Mouse (Mus musculus) kidney, adult 2 months (tissue): ENCODE data around the gene Sult4a1. TPM values are rescaled to one million over a fixed set of nuclear protein-coding genes. Genes with fewer than 3 reads are reported as not detected.
"Not testable (repeated sequence)": the region's sequence is repeated elsewhere in the genome, so short reads cannot be mapped to it uniquely, and the experiment has no call there.

ENCODE experiments used
- DNase-seq: peaks from one replicate; pipeline ENCODE4 v3.0.0; 2021
- H3K27ac ChIP-seq: fragments of 200-500 bp; 2 replicates; pipeline ENCODE4 v1.5.1; 2012; ENCODE audit warnings: low read depth, low read length, control low read depth, inconsistent platforms; ENCODE audit not compliant: insufficient read depth
- H3K27me3 ChIP-seq: fragments of 200-500 bp; replicated peaks from 2 replicates; pipeline ENCODE4 v1.6.1; 2012; ENCODE audit warnings: mild to moderate bottlenecking, moderate library complexity, low read length, inconsistent platforms; ENCODE audit not compliant: control insufficient read depth, insufficient read depth
- H3K36me3 ChIP-seq: fragments of 200-500 bp; 2 replicates; pipeline ENCODE4 v1.6.1; 2012; ENCODE audit warnings: mild to moderate bottlenecking, moderate library complexity, low read length, inconsistent platforms; ENCODE audit not compliant: control insufficient read depth, insufficient read depth
- H3K4me1 ChIP-seq: fragments of 200-500 bp; 2 replicates; pipeline ENCODE4 v1.6.1; 2011; ENCODE audit warnings: low read length; ENCODE audit not compliant: control insufficient read depth, insufficient read depth
- H3K4me3 ChIP-seq: fragments of 200-500 bp; 2 replicates; pipeline ENCODE4 v1.5.1; 2011; ENCODE audit warnings: mild to moderate bottlenecking, low read depth, low read length, control low read depth; ENCODE audit not compliant: insufficient read depth
- CTCF ChIP-seq: fragments of 200-500 bp; conservative IDR thresholded peaks from 2 replicates; pipeline ENCODE4 v1.5.1; 2011; ENCODE audit warnings: low read depth, mild to moderate bottlenecking, control low read depth, low read length, moderate library complexity, mixed read lengths; ENCODE audit not compliant: insufficient read depth, insufficient read length
- POLR2A ChIP-seq: fragments of 200-500 bp; IDR thresholded peaks from one replicate; pipeline ENCODE4 v1.6.1; 2011; ENCODE audit warnings: low read depth, low read length, control low read depth
- WGBS: fragments of 180-500 bp; shearing (Covaris S2); methylation state at CpG from one replicate; pipeline ENCODE4 v1.1.7; 2018; 5-methylcytosine and 5-hydroxymethylcytosine counted together
- polyA plus RNA-seq: library from polyadenylated mRNA; depleted of rRNA; stranded (reverse); fragments of >200 nt; gene quantifications from 2 replicates; pipeline ENCODE4 v1.2.3, GENCODE M21; 2012

The Sult4a1 gene
- polyA plus RNA-seq, 1 experiment = 1.5 TPM

GRCm38 (mm10) chr15:84121036-84121435 is 15.5 kb upstream of the Sult4a1 start:
- no peak for DNase-seq
- no peak for TF ChIP-seq POLR2A
- no peak for TF ChIP-seq CTCF
- 75% methylated on average over 7 of the region's 7 CpGs for WGBS

GRCm38 (mm10) chr15:84120612-84121011 is 15.1 kb upstream of the Sult4a1 start:
- H3K27ac ChIP-seq = no peak overlapping the region
- TF ChIP-seq CTCF (peak; percentile 68), POLR2A (no peak)
- H3K4me3 ChIP-seq = no peak overlapping the region
- DNase-seq = no peak
- H3K36me3 ChIP-seq = no peaks in the 10 kb centered on the region
- 34% methylated on average over 6 of the region's 6 CpGs for WGBS
- H3K27me3 ChIP-seq = no peaks in the 10 kb centered on the region
- no peaks in the 10 kb centered on the region for H3K4me1 ChIP-seq

More at GRCm38 (mm10) chr15:84121036-84121435, 15.5 kb upstream of the Sult4a1 start:
- H3K36me3 ChIP-seq = no peaks in the 10 kb centered on the region
- H3K27me3 ChIP-seq = no peaks in the 10 kb centered on the region
- no peak overlapping the region for H3K27ac ChIP-seq
- no peaks in the 10 kb centered on the region for H3K4me1 ChIP-seq
- H3K4me3 ChIP-seq = no peak overlapping the region

- no peak for TF ChIP-seq CTCF
- no peak for TF ChIP-seq POLR2A
- H3K4me3 ChIP-seq = no peak overlapping the region
These were observed 10.9 kb upstream of the Sult4a1 start for GRCm38 (mm10) chr15:84116466-84116865.

GRCm38 (mm10) chr15:84115727-84116126 is 10.2 kb upstream of the Sult4a1 start:
- no peak overlapping the region for H3K27ac ChIP-seq
- no peak for DNase-seq
- no peaks in the 10 kb centered on the region for H3K4me1 ChIP-seq
- H3K27me3 ChIP-seq = no peaks in the 10 kb centered on the region
- H3K4me3 ChIP-seq = no peak overlapping the region
- no peaks in the 10 kb centered on the region for H3K36me3 ChIP-seq
- WGBS = 58% methylated on average over 5 of the region's 5 CpGs
- TF ChIP-seq POLR2A (no peak), CTCF (peak; percentile 28; the same call in 1 of the 2 replicates)

More at GRCm38 (mm10) chr15:84116466-84116865, 10.9 kb upstream of the Sult4a1 start:
- no peak for DNase-seq
- H3K27ac ChIP-seq = no peak overlapping the region
- H3K36me3 ChIP-seq = no peaks in the 10 kb centered on the region
- no peaks in the 10 kb centered on the region for H3K27me3 ChIP-seq
- H3K4me1 ChIP-seq = no peaks in the 10 kb centered on the region
- WGBS = 76% methylated on average over 1 of the region's 1 CpGs

DNA sequence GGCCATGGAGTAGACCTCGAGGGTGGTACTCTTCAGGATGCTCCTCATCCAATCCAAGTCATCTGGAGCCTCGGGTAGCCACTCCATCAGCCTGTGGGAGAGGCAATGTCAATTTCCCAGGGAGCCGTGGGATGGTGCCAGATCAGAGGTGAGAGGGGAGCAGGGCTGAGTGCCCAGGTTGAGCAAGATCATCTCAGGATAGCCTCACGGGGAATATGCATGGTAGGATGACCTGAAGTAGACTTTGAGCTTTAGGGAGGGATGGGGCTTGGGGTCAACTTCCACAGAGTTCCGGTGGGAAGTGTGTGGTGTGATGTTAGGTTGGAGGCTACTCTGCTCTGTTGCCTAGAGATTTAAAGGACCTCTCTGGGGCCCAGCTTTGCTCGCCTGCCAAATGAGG is 8.3 kb upstream of the Sult4a1 start:
- Histone ChIP-seq H3K4me3 (no peak overlapping the region), H3K36me3 (no peaks in the 10 kb centered on the region), H3K27ac (no peak overlapping the region), H3K4me1 (no peaks in the 10 kb centered on the region), H3K27me3 (no peaks in the 10 kb centered on the region)
- TF ChIP-seq POLR2A = no peak
- no peak for TF ChIP-seq CTCF
- 57% methylated on average over 6 of the region's 6 CpGs for WGBS
- DNase-seq = no peak

DNA sequence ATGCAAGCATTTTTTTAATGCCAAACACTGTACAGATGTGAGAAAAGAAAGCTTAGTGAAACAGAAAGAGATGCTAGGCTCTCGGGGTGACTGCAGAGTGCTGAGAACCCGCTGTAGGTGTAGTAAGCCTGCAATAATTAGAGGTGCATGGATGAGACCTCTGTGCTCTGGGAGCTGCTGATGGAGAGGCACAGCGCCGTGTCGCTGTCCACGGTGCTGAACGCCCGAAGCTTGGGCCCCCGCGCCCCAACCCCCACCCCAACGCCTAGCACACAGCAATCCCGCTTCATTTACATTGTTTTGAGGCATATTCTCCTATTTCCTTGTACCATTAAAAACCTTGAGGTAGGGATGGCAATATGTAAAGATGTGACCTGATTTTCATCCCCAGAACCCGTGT is 3.3 kb upstream of the Sult4a1 start:
- Histone ChIP-seq H3K4me1 (no peaks in the 10 kb centered on the region), H3K36me3 (no peaks in the 10 kb centered on the region), H3K27ac (no peak overlapping the region), H3K27me3 (peaks cover 5% of the 10 kb centered on the region; the same call in 1 of the 2 replicates), H3K4me3 (no peak overlapping the region)
- 6% methylated on average over 13 of the region's 13 CpGs for WGBS
- TF ChIP-seq POLR2A (no peak), CTCF (no peak)
- DNase-seq = no peak

- Histone ChIP-seq H3K27ac (no peak overlapping the region), H3K36me3 (no peaks in the 10 kb centered on the region), H3K4me1 (no peaks in the 10 kb centered on the region), H3K27me3 (peaks cover 5% of the 10 kb centered on the region; the same call in 1 of the 2 replicates), H3K4me3 (no peak overlapping the region)
- no peak for DNase-seq
- WGBS = 8% methylated on average over 12 of the region's 12 CpGs
- TF ChIP-seq POLR2A = no peak
- no peak for TF ChIP-seq CTCF
These were observed 458 bp upstream of the Sult4a1 start for GRCm38 (mm10) chr15:84105924-84106500.

DNA sequence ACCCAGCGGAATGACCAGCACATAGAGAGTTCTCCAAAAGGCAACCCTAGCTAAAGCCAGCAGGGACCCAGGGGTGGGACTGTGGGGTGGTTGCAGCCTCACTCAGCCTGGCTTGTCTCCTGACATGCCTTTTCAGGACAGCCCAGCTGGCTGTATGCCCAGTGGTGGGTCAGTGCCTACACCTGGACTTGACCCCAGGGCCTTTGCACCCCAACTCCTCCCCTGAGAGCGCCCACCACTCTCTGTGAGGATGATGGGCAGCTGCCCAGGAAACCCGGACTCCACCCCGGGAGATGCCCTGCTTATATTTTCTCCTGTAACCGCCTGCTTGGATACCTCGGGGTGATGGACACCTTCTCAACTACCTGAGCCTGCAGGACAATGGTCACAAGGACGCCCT is 928 bp downstream of the Sult4a1 start:
- TF ChIP-seq POLR2A = no peak
- TF ChIP-seq CTCF = no peak
- no peak for DNase-seq
- H3K36me3 ChIP-seq = no peaks in the 10 kb centered on the region
- no peak overlapping the region for H3K4me3 ChIP-seq
- peaks cover 5% of the 10 kb centered on the region; the same call in 1 of the 2 replicates for H3K27me3 ChIP-seq
- no peaks in the 10 kb centered on the region for H3K4me1 ChIP-seq
- no peak overlapping the region for H3K27ac ChIP-seq
- WGBS = 76% methylated on average over 7 of the region's 7 CpGs

GRCm38 (mm10) chr15:84097536-84097935 is 8.0 kb downstream of the Sult4a1 start:
- not testable (repeated sequence) for H3K27me3 ChIP-seq, H3K4me1 ChIP-seq, H3K27ac ChIP-seq, DNase-seq, H3K36me3 ChIP-seq, H3K4me3 ChIP-seq
- WGBS = 81% methylated on average over 15 of the region's 15 CpGs
